Mouse (Mus musculus) cerebellum, adult 2 months (tissue): ENCODE measurements around the gene Gm10184.
"Not testable (repeated sequence)": the region's sequence is repeated elsewhere in the genome, so short reads cannot be mapped to it uniquely, and the experiment has no call there.

Source experiments
- CTCF ChIP-seq: fragments of 200-500 bp; IDR thresholded peaks from 2 replicates; pipeline ENCODE4 v1.5.1; 2011; ENCODE audit warnings: low read depth, mild to moderate bottlenecking, control low read depth, low read length, moderate library complexity, borderline replicate concordance; ENCODE audit not compliant: insufficient read depth
- POLR2A ChIP-seq: fragments of 200-500 bp; IDR thresholded peaks from 2 replicates; pipeline ENCODE4 v1.6.1; 2011; ENCODE audit warnings: low read length, control low read depth, borderline replicate concordance; ENCODE audit not compliant: insufficient read depth

DNA sequence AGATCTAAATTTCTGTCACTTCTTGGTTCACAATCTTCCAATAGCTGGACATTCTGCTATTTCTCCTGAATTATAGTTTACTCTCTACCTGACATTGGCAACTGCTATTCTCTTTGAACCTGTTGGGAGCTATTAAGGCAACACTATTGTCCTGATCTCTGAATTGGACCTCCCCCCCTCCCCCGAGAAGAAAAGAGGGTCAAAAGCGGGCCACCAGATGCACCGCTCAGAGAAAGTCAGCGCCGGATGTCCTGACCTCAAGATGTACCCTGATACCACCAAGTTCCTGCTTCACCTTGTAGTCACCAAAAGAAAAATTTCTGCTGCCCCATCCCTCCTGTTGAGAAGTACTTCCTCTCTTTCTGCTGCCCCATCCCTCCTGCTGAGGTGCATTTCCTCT is 5.5 kb downstream of the Gm10184 start:
- TF ChIP-seq CTCF, POLR2A: not testable (repeated sequence)
